Mouse (Mus musculus): ENCODE data around the gene Ccdc154.

GRCm38 (mm10) chr17:25115664-25116432 lies 46.4 kb upstream of the Ccdc154 start, which contains the start of gene Telo2:
- TF ChIP-seq CTCF (IDR thresholded peaks at IDR 0.05; ENCODE audit: low read depth): no peak
- TF ChIP-seq EP300 (IDR thresholded peaks at IDR 0.05; ENCODE audit: low read depth): no peak

All from liver, postnatal 0 days (tissue).